Mouse (Mus musculus) c-Kit-positive CD71-positive TER-119-positive erythroid progenitor cells, embryonic 14.5 days (primary cell): ENCODE results near the gene Rbpms2.

ENCODE experiments used
- DNase-seq: peaks from one replicate; pipeline ENCODE4 v3.0.0-alpha.2; 2013; ENCODE audit warnings: low spot score

Rbpms2 gene

DNA sequence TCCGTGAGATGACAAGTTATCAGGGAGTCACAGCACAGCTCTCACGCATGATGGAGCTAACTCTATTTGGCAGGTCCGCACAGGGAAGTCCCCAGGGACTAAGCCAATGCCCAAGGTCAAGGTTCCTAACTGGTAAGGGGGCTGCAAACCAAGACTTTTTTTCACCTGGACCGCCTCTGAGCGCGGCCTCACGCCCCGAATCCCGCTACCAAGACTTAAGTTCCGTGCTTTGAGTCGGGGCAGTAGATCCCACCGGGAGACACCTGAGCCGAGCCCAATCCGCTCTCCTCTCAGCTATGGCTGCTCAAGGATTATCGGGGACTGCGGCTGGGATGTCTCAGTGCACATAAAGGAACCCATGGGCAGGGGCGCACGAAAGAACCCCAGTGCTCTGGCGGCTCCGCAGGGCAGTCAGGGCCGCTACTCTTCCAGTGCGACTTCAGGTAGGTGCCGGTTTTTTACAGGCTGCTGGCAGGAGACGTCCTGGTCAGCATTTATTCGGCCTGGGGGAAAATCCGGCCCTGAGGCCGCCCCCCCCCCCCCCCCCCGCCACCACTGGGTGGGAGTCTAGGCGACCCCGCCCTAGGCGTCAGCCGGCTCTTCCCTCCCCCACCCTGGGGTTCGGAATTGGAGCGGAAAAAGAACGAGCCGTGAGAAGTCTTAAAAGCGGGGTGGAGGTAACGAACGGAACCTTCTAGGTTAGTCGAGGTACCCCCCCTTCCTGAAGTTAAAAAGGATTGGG, at the start of gene Rbpms2:
Gene Rbpms2 (plus strand): TSS at position 624 of the 742 bp plus-strand sequence.
- no peak for DNase-seq

DNA sequence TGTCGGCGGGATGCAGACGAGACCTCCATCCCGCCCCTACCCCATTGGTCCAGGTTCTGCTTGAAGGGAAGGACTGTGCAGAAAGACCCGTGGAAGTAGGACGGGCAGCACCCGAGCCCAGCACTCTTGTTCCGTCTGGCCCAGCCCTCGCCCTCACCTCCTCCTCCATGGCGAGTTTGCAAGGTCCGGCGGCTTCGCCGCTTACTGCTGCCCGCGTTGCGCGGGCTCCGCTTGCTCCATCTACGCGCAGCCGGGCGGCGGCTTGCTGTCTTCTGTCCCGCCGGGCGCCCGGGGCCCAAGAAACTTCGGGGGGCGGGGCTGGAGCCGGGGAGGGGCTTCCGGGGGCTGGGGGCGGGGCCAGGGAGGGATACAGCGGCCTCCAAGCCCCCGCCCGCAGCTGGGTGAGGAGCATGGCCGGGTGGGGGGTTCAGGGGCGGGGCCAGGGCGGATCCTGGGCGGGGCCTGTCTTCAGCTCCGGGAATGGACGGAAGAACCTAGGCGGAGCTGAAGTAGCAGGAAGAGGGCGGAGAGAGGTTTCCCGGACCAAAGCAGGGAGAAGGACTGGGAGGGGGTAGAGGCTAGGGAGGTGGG, 49.6 kb upstream of the Rbpms2 start, which contains the start of gene Plekho2:
Gene Plekho2 (minus strand): TSS at position 260 of the 591 bp plus-strand sequence.
- peak; percentile 95 for DNase-seq

DNA sequence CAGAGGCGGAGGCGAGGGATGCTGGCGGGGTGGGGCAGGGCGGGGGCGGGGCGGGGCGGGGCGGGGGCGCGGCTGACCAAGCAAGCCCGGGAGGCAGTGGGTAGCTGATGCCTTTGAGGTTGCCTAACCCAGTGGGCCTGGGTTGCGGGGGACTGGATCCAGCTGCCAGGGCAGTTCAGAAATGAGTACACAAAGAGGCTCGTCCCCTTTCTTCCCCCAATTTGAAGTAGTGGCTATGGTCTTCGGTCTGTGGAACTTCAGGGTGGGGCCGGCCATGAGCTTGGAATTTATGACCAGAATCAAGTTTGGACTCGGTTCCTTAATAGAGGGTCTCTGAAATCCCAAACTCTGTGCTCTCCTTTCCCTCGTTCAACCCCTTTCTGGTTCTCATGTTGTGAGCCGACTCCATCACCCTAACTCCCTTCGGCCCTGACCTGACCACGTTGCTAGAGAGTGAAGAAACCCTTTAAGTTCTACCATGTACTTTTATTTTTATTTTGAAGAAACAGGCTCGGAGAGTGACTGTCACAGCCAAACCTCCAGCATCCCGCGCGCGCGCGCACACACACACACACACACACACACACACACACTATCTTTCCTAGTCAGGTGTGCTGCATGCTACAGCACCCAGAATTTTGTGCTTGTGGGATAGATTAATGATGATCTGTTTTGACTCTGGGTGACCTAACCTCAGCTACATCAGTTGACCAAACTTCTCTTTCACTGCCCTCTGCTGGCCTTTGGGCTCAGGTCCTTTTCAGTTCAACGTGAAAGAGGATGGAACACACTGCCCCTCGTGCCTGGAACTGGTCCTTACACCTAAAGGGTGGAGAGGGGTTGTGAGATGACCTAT, 48.8 kb upstream of the Rbpms2 start:
- DNase-seq: peak; percentile 91

DNA sequence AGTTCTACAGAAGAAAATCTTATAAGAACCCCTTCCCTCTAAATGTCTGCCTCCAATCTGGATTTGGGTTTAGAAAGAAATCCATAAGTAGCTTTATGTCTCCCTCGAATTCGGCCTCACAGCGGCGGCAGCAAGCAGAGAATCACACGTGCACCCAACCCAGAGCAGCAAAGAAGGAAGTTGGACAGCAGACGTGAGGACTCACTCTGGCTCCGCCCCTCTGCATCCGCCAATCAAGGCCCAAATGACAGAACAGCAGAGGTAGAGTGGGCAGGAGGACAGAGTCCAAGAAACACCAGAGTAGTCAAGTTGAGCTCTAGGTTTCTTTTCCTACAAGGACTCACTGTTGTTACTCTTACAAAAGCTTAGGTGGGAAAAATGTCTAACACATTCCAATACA, 46.4 kb upstream of the Rbpms2 start:
- peak; percentile 66 for DNase-seq

DNA sequence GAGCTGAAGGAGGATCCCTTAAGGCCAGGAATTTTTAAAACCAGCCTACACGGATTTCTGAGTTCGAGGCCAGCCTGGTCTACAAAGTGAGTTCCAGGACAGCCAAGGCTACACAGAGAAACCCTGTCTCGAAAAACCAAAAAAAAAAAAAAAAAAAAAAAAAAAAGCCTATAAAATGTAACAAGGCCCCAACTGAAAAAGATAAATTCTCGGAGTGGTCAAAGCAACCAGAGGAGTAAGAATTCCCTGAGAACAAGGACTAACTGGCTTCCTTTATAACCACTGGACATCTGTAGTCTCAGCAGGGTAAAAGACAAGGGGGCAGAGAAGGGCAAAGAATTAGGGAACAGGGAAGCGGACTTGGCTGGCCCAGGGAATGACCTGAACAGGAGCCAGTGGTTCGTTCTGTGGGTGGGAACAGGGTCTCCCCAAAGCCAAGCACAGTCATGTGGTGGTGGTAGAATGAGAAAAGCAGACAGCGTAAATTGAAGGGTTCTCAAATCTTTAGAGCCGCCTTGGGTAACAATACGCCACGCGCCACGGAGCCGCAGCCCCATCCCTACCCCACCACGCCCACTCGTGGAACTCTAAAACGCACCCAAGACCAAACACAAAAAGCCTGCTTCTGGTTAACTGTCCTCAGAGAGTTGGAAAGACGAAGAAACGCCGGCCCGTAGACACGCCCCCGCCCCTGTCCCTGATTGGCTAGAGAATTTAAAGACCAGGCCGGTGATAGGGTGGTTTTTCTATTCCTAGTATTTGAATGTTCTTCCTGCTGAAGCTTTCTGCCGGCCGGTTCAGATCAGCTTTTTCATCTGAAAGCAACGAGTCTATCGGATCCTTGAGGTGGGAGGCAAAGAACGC, 42.8 kb upstream of the Rbpms2 start, which contains the start of gene Pif1:
Gene Pif1 (plus strand): TSS at position 755 of the 864 bp plus-strand sequence.
- peak; percentile 93 for DNase-seq

DNA sequence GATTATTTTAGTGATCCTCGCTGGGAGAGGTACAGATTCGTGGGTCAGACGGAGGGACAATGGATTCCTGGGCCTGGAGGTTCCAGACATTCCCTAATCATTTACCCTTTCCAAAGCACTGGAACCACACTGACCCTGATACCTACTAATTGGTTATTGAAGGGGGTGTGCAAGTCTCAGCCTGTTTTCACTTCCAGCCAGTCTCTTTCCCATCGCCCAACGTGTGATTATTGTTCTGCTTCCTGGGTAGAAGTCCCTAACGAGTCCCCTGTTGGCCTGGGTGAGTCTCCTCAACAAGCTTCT, 42.2 kb upstream of the Rbpms2 start:
- DNase-seq: no peak

DNA sequence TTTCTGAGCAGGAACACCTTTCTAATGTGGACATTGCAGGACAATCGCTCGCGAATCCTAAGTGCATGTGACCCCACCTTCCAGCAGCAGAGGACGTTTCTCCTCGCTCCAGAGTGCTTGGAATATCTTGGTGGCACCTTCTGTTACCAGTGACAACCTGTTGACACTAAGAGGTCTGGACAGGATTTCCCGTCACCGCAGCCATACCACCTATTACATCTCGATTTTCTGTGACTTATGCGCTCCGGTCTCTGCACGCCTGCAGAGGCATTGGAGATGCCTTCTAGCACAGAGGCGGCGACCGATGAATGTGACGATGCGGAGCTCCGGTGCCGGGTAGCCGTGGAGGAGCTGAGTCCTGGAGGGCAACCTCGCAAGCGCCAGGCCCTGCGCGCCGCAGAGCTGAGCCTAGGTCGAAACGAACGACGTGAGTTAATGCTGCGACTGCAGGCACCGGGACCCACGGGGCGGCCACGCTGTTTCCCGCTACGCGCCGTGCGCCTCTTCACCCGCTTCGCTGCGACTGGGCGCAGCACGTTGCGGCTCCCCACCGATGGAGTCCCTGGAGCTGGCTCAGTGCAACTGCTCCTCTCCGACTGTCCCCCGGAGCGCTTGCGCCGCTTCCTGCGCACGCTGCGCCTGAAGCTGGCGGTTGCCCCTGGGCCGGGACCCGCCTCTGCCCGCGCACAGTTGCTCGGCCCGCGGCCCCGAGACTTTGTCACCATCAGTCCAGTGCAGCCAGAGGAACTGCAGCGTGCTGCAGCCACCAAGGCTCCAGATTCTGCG, 41.7 kb upstream of the Rbpms2 start:
- no peak for DNase-seq

DNA sequence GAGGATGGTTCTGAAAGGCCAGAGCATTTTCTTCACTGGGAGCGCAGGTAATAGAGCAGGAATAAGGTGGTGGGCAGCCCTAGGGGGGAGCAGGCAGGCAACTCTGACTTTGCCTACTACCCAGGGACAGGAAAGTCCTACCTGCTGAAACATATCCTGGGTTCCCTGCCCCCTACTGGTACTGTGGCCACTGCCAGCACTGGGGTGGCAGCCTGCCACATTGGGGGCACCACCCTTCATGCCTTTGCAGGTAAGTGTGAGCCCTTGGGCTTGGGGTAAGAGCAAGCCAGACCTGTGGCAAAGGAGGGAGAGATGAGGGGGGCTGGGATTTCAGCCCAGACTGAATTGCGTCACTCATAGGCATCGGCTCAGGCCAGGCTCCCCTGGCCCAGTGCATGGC, 40.4 kb upstream of the Rbpms2 start:
- DNase-seq: no peak

DNA sequence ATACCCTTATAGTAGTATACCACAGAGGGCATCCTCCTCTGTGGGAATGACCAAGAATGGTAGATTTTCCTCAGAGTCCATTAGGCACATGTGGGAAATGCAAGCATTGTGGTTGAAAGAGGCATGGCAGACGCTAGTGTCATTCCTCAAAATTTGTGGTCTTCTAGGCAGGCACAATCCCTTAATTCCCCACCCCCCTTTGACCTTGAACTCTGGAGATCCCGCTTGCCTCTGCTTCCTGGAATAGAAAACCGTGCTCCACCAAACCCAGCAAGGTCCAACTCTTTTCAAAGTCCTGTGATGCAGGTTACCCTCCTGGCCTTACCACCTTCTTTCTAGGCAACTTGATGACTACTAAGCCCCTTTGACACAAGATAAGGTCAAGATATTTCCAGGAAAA, 36.7 kb upstream of the Rbpms2 start:
- DNase-seq: no peak

DNA sequence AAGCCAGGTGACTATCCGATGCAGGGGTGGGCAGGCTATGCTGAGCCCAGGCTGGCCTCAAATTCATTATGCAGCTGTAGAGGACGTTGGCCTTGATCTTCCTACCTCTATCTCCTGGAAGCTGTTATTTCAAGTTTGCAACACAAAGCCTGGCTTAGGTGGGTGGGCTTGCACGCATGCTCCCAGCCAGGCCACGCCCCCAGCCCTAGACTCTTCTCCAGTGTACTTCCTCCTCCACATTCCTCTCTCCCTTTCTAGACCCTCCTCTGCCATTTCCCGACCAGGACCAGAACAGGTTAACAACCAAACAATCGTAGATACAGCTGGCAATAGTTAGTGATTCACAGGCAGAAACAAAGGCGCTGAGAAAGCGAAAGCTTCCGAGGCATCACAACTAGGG, 35.9 kb upstream of the Rbpms2 start:
- no peak for DNase-seq

DNA sequence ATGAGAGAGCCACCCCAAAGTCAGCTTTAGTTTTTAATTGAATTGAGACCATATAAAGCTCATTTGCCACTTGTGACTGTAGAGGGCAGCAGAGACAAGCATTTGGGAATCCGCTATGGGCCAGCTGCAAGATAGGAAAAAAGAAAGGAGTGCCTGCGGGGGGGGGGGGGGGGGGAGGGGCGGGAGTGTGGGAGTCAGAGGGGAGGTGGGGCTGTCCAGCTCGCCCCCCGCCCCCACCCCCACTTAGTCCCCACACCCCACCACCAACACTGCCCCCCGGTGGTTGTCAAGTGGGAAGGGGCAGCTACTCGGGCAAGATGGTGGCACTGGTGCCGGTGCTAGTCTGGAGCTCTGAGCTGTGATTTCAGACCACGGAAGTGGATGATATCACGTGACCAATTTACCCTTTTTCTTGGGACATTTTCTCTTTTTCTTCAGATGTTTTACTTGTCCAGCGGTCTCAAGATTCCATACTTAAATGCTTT, 30.6 kb upstream of the Rbpms2 start:
- DNase-seq: no peak

DNA sequence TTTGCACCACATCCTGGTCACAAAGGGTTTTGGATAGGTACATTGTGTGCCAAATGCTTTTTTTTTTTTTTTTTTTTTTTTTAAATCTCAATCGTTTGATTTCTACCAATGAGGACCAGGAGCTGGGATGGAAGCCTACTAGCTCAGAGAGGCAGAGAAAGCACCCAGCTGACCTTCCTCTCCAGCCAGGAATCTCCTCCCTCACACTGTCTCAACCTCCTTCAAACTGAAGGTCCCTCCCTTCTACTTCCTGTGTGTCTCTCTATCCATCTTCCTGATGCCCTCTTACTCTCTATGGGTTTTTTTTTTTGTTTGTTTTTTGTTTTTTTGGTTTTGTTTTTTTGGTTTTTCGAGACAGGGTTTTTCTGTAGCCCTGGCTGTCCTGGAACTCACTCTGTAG, 28.5 kb upstream of the Rbpms2 start:
- no peak for DNase-seq

DNA sequence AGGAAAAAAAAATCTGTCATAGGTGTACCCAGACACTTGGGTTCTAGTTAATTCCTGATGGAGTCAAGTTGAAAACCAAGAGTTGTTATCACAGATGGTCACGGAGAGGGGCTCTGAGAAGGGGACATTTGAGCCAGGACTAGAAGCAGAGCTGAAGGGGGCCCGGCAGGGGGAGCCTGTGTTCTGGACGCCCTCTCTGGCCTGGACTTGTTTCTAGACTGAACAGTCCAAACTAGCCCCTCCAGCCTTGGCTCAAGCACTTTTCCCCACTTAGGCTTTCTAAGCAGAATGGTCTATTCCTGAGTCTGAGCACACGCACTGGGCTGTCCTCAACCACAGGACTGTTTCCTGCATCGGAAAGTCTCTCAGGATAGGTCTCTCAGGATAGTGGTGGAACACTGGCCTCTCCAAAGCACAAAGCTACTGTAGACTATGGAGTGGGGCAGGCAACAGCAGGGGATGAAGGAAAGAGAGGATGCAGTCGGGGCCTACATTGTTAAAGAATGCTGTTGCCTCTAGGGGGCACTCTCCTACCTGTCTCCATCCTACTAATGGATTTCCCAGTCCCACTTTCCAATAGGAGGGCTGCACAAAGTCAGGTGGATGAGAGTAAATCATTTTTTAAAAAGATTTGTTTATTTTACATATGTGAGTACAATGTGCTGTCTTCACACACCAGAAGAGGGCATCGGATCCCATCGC, 25.9 kb upstream of the Rbpms2 start:
- no peak for DNase-seq

DNA sequence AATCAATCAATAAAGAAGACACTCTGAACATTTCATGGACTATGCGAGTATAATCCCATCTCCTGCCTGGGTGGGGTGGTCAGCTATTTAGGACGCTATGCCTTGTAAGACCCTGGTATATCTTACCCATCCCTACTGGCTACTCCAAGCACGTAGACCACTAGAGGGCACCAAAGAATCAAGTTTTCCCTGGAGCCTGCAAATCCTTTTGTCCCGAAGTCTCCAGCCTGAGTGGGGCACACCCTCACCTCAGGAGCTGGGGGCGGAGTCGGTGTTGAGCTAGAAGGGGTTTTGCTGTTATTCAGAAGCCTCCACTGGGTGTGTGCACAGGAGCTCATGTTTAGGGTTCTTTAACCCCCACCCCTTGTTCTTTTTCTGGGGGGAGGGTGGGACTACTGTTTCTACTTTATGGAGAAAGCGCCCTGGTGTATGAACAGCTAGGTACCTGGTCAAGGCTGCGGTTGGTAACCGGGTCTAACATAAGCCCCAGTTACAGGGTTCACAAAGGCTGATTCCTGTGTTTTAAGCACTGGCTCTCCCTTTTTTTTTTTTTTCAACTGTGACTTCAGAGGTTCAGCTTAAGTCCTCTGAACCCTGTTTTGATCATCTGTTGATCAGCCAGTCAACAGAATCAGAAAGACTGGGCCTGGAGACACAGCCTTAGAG, 23.8 kb upstream of the Rbpms2 start:
- DNase-seq: peak; percentile 73

DNA sequence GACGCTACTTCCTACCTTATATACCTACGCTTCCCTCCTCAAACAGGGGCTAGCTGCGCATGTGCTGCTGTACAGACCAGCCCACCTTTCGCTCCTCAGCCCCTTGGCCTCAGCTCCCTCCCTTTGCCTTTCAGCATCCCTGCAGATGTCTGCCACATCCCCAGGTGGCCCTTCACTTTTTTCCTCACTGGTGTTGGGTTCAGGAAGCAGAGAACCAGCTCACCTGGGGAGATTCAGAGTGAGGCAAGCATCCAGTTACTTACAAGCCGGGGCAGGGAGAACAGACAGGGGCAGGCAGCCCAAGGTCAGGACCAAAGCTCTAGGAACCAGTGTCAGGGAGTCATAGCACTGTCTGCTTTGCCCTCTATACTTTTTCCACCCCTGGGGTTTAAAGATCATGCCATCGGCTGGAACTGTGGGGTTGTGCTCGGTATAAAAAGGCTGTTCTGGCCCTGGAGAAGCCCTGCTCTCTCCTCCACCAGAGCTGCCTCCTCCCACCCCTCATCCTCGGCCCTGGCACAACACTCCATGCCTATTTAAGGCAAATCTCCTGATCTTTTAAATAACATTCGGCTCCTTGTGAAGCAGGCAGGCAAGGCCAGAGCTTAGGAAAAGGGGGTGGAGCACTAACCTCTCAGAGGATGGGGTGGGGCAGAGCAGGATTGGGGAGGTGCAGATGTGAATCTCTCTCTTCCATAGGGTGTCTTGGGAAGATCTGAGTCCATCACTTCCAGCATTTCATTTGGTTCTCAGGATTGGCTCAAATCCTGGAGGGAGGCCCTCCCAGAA, 22.9 kb upstream of the Rbpms2 start:
- DNase-seq: no peak

DNA sequence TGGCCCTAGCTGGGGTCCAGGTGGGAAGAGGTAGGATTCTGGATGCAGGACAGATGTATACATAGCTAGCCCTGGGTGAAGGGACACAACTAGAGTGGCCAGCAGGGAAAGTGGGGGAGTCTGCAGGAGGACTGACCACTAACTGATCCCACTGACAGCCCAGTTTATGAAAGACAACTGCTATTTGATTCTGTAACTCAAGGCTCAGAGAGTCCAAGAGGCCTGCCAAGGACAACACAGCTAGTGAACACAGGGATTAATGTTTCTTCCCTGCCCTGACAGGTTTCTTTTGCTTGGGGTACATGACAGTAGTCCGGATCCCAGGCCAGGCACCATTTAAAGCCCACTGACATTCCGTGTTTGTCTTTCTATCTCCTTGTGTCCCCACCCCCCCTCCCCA, 22.3 kb upstream of the Rbpms2 start:
- no peak for DNase-seq

DNA sequence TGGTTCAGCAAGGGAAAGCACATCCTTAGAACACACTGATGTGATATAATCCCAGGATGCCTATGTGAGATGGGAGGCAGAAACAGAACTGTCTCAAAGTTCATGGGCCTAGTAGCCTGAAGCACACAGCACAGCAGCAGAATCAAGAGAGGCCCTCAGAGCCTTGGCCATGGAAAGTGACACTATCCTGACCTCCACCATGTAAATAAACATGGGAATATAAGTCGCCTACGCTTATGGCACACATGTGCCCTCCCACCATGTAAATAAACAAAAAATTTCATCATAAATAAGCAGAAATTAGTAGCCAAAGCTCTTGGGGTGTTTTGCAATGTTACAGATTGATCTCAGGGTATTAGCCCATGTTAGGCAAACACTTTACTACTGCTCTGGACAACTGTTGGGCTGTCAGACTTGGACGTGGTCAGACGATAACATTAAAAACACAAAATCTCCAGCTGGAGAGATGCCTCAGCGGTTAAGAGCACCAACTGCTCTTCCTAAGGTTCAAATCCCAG, 17.4 kb upstream of the Rbpms2 start:
- no peak for DNase-seq

DNA sequence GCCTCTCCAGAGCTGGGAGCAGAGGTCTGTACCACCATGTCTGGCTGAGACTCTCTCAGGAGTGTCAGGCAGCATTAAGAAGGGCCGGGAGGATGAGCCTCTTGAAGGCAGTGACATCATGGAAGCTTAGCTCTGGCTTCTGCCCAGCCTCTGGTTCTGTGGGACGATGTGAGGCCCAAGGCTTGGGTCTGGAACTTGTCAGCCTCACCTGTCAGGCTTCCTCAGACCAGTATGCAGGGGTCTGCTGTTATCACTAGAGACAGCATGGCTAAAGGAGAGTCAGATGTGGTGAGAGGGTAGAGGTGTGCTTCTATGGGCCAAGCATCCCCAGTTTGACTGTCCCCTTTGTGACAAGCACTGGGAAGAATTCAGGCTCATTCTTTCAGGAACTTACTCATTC, 16.4 kb upstream of the Rbpms2 start:
- DNase-seq: no peak

DNA sequence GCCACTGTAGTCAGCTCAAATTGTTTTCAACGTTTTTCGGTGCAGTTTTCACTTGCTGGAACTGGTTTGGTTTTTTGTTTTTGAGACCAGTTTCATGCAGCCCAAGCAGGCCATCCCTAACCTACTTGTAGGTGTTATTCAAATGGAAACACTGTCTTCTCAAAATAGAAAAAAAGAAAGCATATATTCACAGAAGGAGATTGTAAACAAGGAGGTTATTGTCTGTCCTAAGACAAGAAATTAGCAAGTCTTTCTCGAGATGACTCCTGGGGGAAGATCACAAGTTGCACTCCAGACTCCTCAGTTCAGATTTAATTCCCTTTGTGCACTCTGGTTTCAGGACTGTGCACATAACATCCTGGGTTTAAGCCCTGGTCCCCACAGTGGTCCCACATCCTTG, 10.1 kb upstream of the Rbpms2 start:
- no peak for DNase-seq
